Mouse (Mus musculus) embryonic fibroblast, embryonic 13.5 days (primary cell): Measurements from ENCODE around the gene Asap2. TPM values are rescaled to one million over a fixed set of nuclear protein-coding genes. Genes with fewer than 3 reads are reported as not detected.

Source experiments
- H3K27ac ChIP-seq: 2 replicates; pipeline ENCODE4 v1.5.1; 2012; ENCODE audit warnings: low read length, control low read depth, inconsistent platforms; ENCODE audit not compliant: insufficient read depth
- H3K4me1 ChIP-seq: 2 replicates; pipeline ENCODE4 v1.6.1; 2011; ENCODE audit warnings: low read length; ENCODE audit not compliant: control insufficient read depth, insufficient read depth
- H3K4me3 ChIP-seq: 2 replicates; pipeline ENCODE4 v1.5.1; 2011; ENCODE audit warnings: mild to moderate bottlenecking, control low read depth, low read length; ENCODE audit not compliant: insufficient read depth
- CTCF ChIP-seq: IDR thresholded peaks from 2 replicates; pipeline ENCODE4 v1.5.1; 2011; ENCODE audit warnings: mild to moderate bottlenecking, control low read depth, low read length, moderate library complexity, borderline replicate concordance; ENCODE audit not compliant: insufficient read depth
- POLR2A ChIP-seq: IDR thresholded peaks from 2 replicates; pipeline ENCODE4 v1.6.1; 2011; ENCODE audit warnings: low read depth, mild to moderate bottlenecking, control low read depth, low read length, moderate library complexity
- polyA plus RNA-seq: library from polyadenylated mRNA; stranded (reverse); fragments of >200 nt; gene quantifications from 2 replicates; pipeline ENCODE4 v1.2.4, GENCODE M21; 2011; ENCODE audit warnings: low read depth; ENCODE audit not compliant: missing spikeins, insufficient read length

Gene Asap2
- polyA plus RNA-seq, 1 experiment: 7.9 TPM

DNA sequence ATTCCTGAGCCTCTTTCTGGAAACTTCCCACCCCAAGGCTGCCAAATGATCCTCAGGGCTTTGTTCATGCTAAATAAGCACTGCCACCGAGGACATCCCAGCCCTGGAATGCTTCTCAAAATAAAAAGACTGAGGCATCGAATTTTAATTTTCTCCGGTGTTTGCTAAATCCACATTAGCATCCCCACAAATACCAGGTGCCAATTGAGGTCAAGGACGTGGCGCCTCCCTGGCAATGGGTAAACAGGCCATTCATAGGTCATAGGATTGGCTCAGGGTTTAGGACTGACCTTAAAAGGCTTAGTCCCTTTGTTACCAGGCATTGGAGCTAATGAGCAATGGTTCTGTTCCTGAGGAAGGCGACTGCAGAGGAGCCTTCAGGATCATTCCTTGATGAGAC lies 193.1 kb downstream of the Asap2 start:
- TF ChIP-seq CTCF (no peak), POLR2A (no peak)

DNA sequence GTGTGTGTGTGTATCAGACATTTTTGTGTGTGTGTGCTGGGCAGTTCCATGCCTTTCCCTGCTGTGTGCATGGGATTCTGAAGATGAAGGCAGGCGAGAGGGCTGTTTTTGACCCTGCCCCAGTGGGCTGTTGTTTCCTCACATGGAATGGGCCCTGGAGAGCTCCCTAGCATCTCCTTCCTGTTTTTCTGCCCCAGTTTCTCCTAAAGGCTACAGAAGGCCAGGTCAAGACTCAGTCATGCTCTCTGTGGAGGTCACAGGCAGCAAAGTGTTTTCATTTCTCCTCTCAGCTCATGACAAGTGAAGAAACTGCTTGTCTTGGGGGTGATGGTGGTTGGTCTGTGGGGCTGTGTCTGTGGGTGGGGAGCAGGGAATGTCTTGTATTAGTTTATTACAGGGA lies 195.9 kb downstream of the Asap2 start:
- Histone ChIP-seq H3K27ac (no peak overlapping the region), H3K4me1 (no peaks in the 10 kb centered on the region), H3K4me3 (no peak overlapping the region)
- TF ChIP-seq CTCF: no peak
- no peak for TF ChIP-seq POLR2A

More for the DNA sequence above, 193.1 kb downstream of the Asap2 start:
- Histone ChIP-seq H3K27ac (no peak overlapping the region), H3K4me1 (no peaks in the 10 kb centered on the region), H3K4me3 (no peak overlapping the region)

DNA sequence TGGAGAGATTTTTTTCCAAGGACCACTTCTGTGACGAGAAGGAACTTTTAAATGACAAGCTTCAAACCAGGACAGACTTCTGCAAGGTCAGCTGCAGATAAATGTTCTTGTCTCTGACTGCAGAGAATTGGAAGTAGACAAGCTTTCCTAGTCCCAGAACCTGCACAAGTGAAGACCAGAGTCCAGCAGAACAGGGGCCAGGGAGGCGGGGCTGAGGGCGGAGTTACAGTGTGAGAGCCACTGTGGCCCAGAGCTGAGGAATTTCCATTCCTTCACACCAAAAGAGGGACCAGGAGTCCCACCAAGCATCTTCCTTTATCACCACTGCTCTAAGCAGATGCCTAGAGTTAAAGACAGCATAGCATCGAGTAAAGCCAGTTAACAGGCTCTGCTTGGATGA lies 198.6 kb downstream of the Asap2 start:
- H3K27ac ChIP-seq: no peak overlapping the region
- no peak overlapping the region for H3K4me3 ChIP-seq
- H3K4me1 ChIP-seq: no peaks in the 10 kb centered on the region
- TF ChIP-seq POLR2A: no peak
- TF ChIP-seq CTCF: no peak

DNA sequence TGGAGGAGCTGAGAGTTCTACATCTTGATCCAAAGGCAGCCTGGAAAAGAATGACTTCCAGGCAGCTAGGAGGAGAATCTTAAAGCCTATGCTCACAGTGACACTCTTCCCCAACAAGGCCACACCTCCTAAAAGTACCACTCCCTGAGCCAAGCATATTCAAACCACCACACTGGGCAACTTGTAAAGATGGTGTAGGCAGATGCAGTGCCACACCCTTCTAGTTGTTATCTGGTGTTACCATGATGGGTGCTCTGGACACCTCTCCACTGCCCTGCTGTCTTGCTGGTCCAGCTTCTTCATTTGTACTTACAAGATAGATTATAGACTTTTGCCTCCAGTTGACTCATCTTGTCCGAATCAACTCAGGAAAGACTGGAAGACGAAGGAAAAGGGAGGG lies 201.3 kb downstream of the Asap2 start:
- Histone ChIP-seq H3K4me1 (no peaks in the 10 kb centered on the region; the same call in 1 of the 2 replicates), H3K4me3 (no peak overlapping the region), H3K27ac (no peak overlapping the region)
- TF ChIP-seq POLR2A: no peak
- TF ChIP-seq CTCF: no peak

DNA sequence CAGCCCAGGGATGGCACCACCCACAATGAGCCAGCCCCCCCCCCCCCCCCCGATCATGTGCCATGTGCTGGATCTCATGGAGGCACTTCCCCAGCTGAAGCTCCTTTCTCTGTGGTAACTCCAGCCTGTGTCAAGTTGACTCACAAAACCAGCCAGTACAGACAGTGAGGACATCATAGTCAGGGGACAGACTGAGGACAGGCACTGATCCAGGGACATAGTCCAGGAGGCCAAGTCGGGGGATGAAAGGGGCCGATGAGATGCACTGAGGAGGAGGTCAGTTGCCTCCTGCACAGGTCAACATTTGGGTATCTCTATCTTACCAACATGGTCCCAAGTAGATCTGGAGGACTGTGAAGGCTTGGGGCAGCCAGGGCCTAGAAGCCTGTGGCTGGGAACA lies 205.2 kb downstream of the Asap2 start:
- H3K4me1 ChIP-seq: no peaks in the 10 kb centered on the region; the same call in 1 of the 2 replicates
- no peak for TF ChIP-seq POLR2A
- no peak for TF ChIP-seq CTCF
- no peak overlapping the region for H3K27ac ChIP-seq
- no peak overlapping the region for H3K4me3 ChIP-seq

DNA sequence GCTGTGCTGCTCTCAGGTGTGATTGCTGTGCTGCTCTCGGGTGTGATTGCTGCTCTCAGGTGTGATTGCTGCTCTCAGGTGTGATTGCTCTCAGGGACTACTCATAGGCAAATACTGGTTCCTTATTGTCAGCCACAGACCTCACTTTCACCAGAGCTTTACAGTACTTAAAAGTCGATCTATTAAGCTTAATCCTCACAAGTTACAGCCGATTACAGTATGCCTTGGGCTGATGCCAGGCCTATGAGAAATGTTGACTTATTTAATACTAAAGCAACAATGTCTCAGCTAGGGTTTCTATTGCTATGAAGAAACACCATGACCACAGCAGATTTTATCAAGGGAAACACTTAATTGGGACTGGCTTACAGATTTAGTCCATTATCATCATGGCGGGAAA lies 206.2 kb downstream of the Asap2 start:
- Histone ChIP-seq H3K4me3 (no peak overlapping the region), H3K4me1 (no peaks in the 10 kb centered on the region; the same call in 1 of the 2 replicates), H3K27ac (no peak overlapping the region)
- TF ChIP-seq CTCF: no peak
- TF ChIP-seq POLR2A: no peak

DNA sequence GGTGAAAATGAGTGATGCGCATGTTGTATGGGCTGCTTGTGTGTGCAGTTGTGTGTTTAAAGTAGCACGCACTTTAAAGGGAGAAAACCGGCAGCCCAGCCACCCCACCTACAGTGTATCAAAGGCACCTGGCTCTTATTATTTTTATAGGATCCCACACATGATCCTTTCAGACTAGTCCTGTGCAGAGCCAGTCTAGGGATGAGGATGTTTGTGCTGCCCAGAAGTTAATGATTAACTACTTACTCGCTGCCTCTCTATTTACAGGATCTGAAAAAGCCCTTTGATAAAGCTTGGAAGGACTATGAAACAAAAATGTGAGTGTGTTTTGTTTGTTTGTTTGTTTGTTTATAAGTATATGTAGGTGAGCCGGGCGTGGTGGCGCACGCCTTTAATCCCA lies 210.4 kb downstream of the Asap2 start:
- H3K4me1 ChIP-seq: no peaks in the 10 kb centered on the region; the same call in 1 of the 2 replicates
- H3K27ac ChIP-seq: no peak overlapping the region
- H3K4me3 ChIP-seq: no peak overlapping the region
- TF ChIP-seq CTCF (no peak), POLR2A (no peak)

DNA sequence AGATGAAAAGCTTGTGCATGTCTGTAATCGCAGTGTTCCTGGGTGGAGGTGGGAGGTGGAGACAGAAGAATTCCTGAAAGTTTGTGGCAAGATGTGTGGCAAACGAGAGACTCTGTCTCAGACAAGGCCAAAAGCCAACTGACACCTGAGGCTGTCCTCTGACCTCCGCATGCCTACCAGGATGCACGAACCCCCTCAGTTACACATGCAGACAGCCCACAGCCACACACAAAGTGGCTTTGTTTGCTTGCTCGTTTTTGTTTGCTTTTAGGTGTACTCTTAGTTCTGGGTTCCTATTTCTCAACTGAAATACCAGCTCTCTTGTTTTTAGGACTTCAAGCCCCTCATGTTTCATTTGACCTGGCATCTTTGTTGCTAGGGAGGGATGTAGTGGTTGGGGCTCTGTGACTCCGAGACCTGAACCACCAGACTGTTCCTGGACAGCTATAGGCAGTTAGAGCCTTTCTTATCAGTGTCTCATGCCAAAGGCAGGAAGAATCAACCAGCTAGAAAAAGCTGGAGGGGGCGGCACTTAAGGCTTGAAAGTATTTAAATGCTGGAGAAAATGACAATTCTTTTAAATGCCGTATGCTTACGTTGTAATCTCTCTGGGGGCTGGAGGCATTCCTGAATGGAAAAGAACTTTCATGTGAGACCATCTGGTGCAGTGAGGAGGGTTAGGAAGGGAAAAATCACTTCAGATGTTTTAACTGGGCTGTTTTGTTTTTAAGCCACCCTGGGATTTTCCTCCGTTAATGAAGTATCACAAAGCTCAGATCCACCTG lies 211.4 kb downstream of the Asap2 start:
- Histone ChIP-seq H3K27ac (no peak overlapping the region), H3K4me1 (0 out of 2 replicates have a peak, but pooled peaks cover under 1% of the 10 kb centered on the region), H3K4me3 (no peak overlapping the region)
- TF ChIP-seq CTCF: no peak

DNA sequence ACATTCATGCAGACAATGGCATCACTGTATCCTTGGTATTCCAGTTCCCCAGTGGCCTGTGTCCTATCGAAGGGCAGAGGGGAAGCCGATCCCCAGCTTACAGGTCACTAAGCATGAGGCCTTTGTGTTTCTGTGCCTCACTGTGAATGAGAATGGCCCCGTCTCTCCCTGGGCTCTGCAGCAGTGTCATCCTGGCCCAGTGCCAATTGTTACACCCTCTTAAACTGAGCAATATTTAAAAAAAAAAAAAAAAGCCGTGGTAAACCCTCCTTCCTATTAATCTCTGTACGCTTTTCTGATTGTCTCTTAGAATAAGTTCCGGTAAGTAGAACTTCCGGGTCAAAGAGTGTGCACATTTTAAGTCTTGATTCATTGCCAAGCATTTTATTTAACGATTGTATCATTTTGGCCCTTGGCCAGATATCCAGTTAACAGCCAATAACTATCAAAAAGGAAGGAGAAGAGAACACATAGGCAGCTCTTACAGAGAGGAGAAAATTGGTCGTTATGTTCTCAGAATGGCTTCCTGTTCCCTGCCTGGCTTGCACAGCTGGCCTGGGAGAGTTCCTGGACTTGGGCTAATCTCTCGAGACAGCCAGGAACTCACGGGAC lies 214.5 kb downstream of the Asap2 start:
- TF ChIP-seq CTCF (no peak), POLR2A (no peak)
- peaks cover 7% of the 10 kb centered on the region for H3K4me1 ChIP-seq
- no peak overlapping the region for H3K27ac ChIP-seq
- no peak overlapping the region for H3K4me3 ChIP-seq

DNA sequence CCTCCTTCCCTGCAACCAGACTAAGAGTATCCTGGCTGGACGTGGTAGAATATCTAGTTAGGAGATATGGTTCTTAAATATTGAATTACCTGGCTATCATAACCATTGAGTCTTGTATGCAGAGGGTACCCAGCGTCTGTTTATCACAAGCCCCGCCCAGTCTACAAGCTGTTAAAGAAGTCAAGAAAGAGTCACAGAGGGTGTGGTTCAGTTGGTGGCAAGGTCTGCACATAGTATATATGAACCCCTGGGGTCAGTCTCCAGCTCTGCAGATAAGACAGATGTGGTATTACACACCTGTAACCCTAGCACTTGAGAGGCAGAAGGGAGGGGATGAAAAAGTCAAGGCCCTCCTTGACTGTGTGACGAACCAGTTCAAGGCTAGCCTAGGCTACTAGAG lies 215.5 kb downstream of the Asap2 start:
- Histone ChIP-seq H3K4me3 (no peak overlapping the region), H3K4me1 (peaks cover 7% of the 10 kb centered on the region), H3K27ac (no peak overlapping the region)
- TF ChIP-seq POLR2A (no peak), CTCF (no peak)

DNA sequence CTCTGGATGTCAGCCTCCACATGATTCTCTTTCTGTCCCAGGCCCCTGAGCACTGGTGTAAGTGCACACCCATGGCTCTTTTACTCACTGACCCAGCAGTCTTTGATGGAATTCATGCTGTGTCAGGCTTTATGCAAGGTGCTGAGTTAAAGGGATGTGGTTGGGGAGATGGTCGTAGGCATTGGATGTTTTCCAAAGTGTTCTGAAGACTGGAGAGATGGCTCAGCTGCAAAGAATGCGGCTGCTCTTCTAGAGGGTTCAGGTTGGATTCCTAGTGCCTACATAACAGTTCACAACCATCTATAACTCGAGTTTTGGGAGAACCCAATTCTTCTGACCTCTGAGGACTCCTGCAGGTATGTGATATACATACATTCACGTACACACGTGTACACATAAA lies 217.2 kb downstream of the Asap2 start:
- Histone ChIP-seq H3K4me3 (no peak overlapping the region), H3K4me1 (peaks cover 7% of the 10 kb centered on the region), H3K27ac (no peak overlapping the region)
- TF ChIP-seq CTCF (no peak), POLR2A (no peak)
